Mouse (Mus musculus): ENCODE results near the gene Tmem102. TPM values are rescaled to one million over a fixed set of nuclear protein-coding genes. Genes with fewer than 3 reads are reported as not detected.

The Tmem102 gene
- total RNA-seq, 1 experiment from 2014 or later: not detected

GRCm38 (mm10) chr11:69757303-69758089 is 47.9 kb downstream of the Tmem102 start:
- DNase-seq: no peak

GRCm38 (mm10) chr11:69754701-69755100 is 50.7 kb downstream of the Tmem102 start:
- DNase-seq: no peak

GRCm38 (mm10) chr11:69754233-69754632 is 51.2 kb downstream of the Tmem102 start:
- no peak for DNase-seq

Other genes with a start within 250 kb of the Tmem102 start
- 0.38 and 1.5 TPM in 2 replicates for gene Efnb3, start 245.4 kb downstream of the Tmem102 start, total RNA-seq (2021)
- gene Wrap53, start 225.4 kb downstream of the Tmem102 start, total RNA-seq (2021): 12.5 and 12.9 TPM in 2 replicates
- gene Trp53, start 225.3 kb downstream of the Tmem102 start, total RNA-seq (2021): 74.1 and 81.7 TPM in 2 replicates
- gene Atp1b2, start 199.7 kb downstream of the Tmem102 start, total RNA-seq (2021): 34.0 and 38.0 TPM in 2 replicates
- not detected in 2 replicates for gene Shbg, start 187.7 kb downstream of the Tmem102 start, total RNA-seq (2021)
- gene Sat2, start 183.6 kb downstream of the Tmem102 start, total RNA-seq (2021): 6.7 and 16.9 TPM in 2 replicates
- gene Fxr2, start 172.6 kb downstream of the Tmem102 start, total RNA-seq (2021): 89.7 and 101 TPM in 2 replicates
- 0.39 TPM in 1 of 2 replicates, not detected in the other for gene Sox15, start 150.3 kb downstream of the Tmem102 start, total RNA-seq (2021)
- gene Mpdu1, start 143.0 kb downstream of the Tmem102 start, total RNA-seq (2021): 123 and 137 TPM in 2 replicates
- gene Cd68, start 139.5 kb downstream of the Tmem102 start, total RNA-seq (2021): 14.2 and 22.6 TPM in 2 replicates
- gene Eif4a1, start 133.2 kb downstream of the Tmem102 start, total RNA-seq (2021): 624 and 654 TPM in 2 replicates
- gene Senp3, start 123.5 kb downstream of the Tmem102 start, total RNA-seq (2021): 91.6 and 91.8 TPM in 2 replicates
- 3.8 and 4.1 TPM in 2 replicates for gene Tnfsf13, start 119.8 kb downstream of the Tmem102 start, total RNA-seq (2021)
- gene Tnfsf12, start 109.8 kb downstream of the Tmem102 start, total RNA-seq (2021): 16.6 and 25.6 TPM in 2 replicates
- 3.8 and 4.6 TPM in 2 replicates for gene Tnfsfm13, start 109.5 kb downstream of the Tmem102 start, total RNA-seq (2021)
- 98.5 and 101 TPM in 2 replicates for gene Polr2a, start 47.0 kb downstream of the Tmem102 start, total RNA-seq (2021)
- gene Slc35g3, start 43.7 kb downstream of the Tmem102 start, total RNA-seq (2021): not detected in 2 replicates
- gene Zbtb4, start 39.7 kb downstream of the Tmem102 start, total RNA-seq (2021): 39.5 and 65.8 TPM in 2 replicates
- 1.8 and 2.4 TPM in 2 replicates for gene Chrnb1, start 9.7 kb downstream of the Tmem102 start, total RNA-seq (2021)
- gene Fgf11, start 3.8 kb downstream of the Tmem102 start, total RNA-seq (2021): 3.6 and 3.9 TPM in 2 replicates
- gene Gm39566, start 9.7 kb upstream of the Tmem102 start, total RNA-seq (2021): not detected in 2 replicates
- gene Spem2, start 12.8 kb upstream of the Tmem102 start, total RNA-seq (2021): not detected in 2 replicates
- gene Spem1, start 16.6 kb upstream of the Tmem102 start, total RNA-seq (2021): not detected in 2 replicates
- 18.6 and 19.7 TPM in 2 replicates for gene Nlgn2, start 32.2 kb upstream of the Tmem102 start, total RNA-seq (2021)
- 149 and 152 TPM in 2 replicates for gene Tmem256, start 32.9 kb upstream of the Tmem102 start, total RNA-seq (2021)
- gene Plscr3, start 40.8 kb upstream of the Tmem102 start, total RNA-seq (2021): 43.8 and 52.9 TPM in 2 replicates
- not detected in 2 replicates for gene Tnk1, start 53.1 kb upstream of the Tmem102 start, total RNA-seq (2021)
- not detected in 2 replicates for gene Tmem95, start 72.4 kb upstream of the Tmem102 start, total RNA-seq (2021)
- 4.4 and 4.9 TPM in 2 replicates for gene Kctd11, start 75.8 kb upstream of the Tmem102 start, total RNA-seq (2021)
- 0.30 TPM in 1 of 2 replicates, not detected in the other for gene Acap1, start 89.9 kb upstream of the Tmem102 start, total RNA-seq (2021)
- gene 2810408A11Rik, start 95.4 kb upstream of the Tmem102 start, total RNA-seq (2021): 1.2 and 2.6 TPM in 2 replicates
- gene Neurl4, start 95.4 kb upstream of the Tmem102 start, total RNA-seq (2021): 52.4 and 55.5 TPM in 2 replicates
- 62.5 and 70.2 TPM in 2 replicates for gene Gps2, start 108.3 kb upstream of the Tmem102 start, total RNA-seq (2021)
- gene Eif5a, start 116.3 kb upstream of the Tmem102 start, total RNA-seq (2021): 542 and 558 TPM in 2 replicates
- gene Ybx2, start 130.2 kb upstream of the Tmem102 start, total RNA-seq (2021): 14.1 and 14.8 TPM in 2 replicates
- gene Slc2a4, start 142.6 kb upstream of the Tmem102 start, total RNA-seq (2021): 42.6 and 48.6 TPM in 2 replicates
- 0.52 TPM in 1 of 2 replicates, not detected in the other for gene Cldn7, start 159.2 kb upstream of the Tmem102 start, total RNA-seq (2021)
- 123 and 141 TPM in 2 replicates for gene Ctdnep1, start 175.5 kb upstream of the Tmem102 start, total RNA-seq (2021)
- 71.1 and 76.1 TPM in 2 replicates for gene Elp5, start 176.9 kb upstream of the Tmem102 start, total RNA-seq (2021)
- 406 and 407 TPM in 2 replicates for gene Gabarap, start 185.5 kb upstream of the Tmem102 start, total RNA-seq (2021)
- gene Phf23, start 190.2 kb upstream of the Tmem102 start, total RNA-seq (2021): 55.7 and 64.6 TPM in 2 replicates
- 19.6 and 22.3 TPM in 2 replicates for gene Dvl2, start 195.0 kb upstream of the Tmem102 start, total RNA-seq (2021)
- 391 and 422 TPM in 2 replicates for gene Acadvl, start 209.8 kb upstream of the Tmem102 start, total RNA-seq (2021)
- gene Dlg4, start 211.3 kb upstream of the Tmem102 start, total RNA-seq (2021): 30.7 and 31.0 TPM in 2 replicates
- 0.91 and 3.4 TPM in 2 replicates for gene Asgr1, start 248.5 kb upstream of the Tmem102 start, total RNA-seq (2021)

All from adrenal gland, postnatal 25 days (tissue).